Mouse (Mus musculus) lung, postnatal 10 days (tissue): ENCODE data around the gene Slc28a2.
"Not testable (repeated sequence)": the region's sequence is repeated elsewhere in the genome, so short reads cannot be mapped to it uniquely, and the experiment has no call there.

ENCODE experiments used
- DNase-seq: peaks from one replicate; pipeline ENCODE4 v3.0.0; 2021

The Slc28a2 gene

DNA sequence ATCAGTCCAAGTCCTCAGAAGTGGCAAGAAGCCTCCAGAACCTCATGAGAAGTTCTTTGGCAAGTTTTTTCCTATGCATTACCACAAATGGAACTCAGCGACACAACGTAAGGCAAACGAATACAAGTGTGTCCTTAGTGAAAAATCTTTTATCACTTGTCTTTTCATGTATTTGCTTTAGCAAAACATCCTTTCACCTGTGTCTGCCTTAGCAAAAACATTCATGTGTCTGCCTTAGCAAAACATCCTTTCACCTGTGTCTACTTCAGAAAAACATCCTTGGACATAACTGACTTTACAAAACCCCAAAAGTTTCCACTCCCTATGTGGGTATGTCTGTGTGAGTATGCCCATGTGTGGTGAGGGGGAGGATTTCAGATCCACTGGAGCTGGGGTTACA is 42.9 kb downstream of the Slc28a2 start:
- no peak for DNase-seq

DNA sequence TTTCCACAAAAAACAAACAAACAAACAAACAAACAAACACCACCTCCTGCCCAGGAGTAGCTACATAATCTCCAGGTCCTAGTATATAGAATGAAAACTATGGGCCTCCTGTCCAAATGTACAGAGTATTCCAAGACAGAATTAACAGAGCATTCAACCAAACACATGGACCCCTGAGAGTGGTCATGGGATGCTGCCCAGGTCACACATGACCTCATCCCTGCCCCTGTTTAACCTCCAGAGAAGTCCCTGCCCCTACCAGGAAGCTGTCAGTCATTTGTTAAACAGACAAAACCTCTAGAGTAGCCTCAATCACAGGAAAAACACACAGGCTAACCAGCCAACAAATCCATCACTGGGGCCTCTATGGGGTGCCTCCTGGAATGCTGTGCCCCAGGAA is 50.3 kb downstream of the Slc28a2 start:
- DNase-seq = no peak

DNA sequence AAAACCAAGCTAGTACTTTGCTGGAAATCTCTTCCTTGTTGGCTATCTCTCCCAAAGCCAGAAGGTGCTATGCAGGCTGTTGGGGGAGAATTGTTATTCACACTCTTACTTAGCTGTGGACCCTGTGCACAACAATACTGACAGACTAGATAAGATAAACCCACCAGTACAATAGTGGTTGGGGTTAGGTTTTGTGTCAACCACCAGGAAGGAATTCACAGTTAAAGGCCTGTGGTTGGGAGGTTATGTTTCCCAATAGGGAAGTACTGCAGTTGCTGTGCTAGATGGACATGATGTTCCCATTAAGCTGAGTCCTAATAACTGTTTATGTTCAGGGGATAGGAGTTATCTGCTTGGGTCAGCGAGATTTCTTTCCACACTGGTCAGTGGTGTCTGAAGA is 57.5 kb downstream of the Slc28a2 start:
- DNase-seq = not testable (repeated sequence)

- DNase-seq = no peak
These were observed 58.4 kb downstream of the Slc28a2 start, which contains the start of gene Gm14085 for GRCm38 (mm10) chr2:122484641-122485040. TSS of gene Gm14085 (plus strand) at chr2:122484941.

DNA sequence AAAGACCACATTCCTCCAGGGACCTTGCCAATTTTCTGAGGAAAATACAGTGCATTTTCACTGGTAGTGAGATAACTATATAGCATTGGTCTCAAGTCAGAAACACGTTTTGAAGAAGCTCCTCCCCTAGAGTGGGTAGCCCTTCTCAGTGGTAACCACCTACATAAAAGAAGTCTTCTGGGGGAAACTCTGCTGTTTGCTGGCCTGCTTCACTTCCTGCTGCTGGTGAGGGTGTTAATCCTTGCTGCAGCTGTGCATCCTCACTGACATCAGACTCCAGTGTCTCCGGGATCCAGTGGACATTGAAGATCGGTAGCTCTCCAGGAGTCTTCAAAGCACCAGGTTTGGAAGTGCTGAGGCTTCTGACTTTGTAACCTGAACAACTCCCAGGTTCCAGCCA is 59.4 kb downstream of the Slc28a2 start:
- DNase-seq = not testable (repeated sequence)

GRCm38 (mm10) chr2:122486122-122486521 is 59.8 kb downstream of the Slc28a2 start:
- not testable (repeated sequence) for DNase-seq

DNA sequence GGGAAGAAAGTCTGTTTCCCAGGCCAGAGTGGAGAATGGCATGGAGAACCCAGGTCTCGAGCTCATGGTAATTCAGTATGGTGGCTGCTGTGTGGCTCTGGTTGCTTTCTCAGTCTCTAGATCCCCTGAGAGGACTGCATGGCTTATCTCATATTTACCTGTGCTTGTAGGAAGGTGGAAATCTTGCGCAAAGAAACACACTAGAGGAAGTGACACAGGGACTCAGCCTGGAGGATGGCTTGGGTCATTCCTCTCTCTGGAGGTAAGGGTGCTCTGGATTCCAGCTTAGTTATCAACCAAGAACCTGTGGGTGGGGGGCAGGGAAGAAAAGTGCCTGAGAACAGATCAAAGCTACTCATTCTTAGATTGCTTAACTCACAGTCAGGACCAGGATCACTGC is 60.4 kb downstream of the Slc28a2 start:
- DNase-seq = no peak
